Mouse (Mus musculus) ES-Bruce4 (cell line): ENCODE measurements at regions not wholly inside any gene's neighbourhood (a gene's known extent, or its start where the extent isn't known, plus 50 kb on each side); places are given as distances from the start of the nearest gene placed in this dataset.

ENCODE experiments used
- H3K27ac ChIP-seq: 2 replicates; pipeline ENCODE4 v1.5.1; 2012; ENCODE audit warnings: low read length, inconsistent platforms; ENCODE audit not compliant: insufficient read depth
- H3K27me3 ChIP-seq: 2 replicates; pipeline ENCODE4 v1.6.1; 2012; ENCODE audit warnings: mild to moderate bottlenecking, low read length, inconsistent platforms; ENCODE audit not compliant: control insufficient read depth, poor library complexity, insufficient read depth, severe bottlenecking
- H3K36me3 ChIP-seq: 2 replicates; pipeline ENCODE4 v1.6.1; 2012; ENCODE audit warnings: inconsistent platforms, mild to moderate bottlenecking, low read length, moderate library complexity; ENCODE audit not compliant: control insufficient read depth, poor library complexity, insufficient read depth, severe bottlenecking
- H3K4me1 ChIP-seq: one replicate; pipeline ENCODE4 v1.8.1; 2011; ENCODE audit warnings: low read length; ENCODE audit not compliant: control insufficient read depth, insufficient read depth
- H3K4me3 ChIP-seq: 2 replicates; pipeline ENCODE4 v1.5.1; 2011; ENCODE audit warnings: low read depth, mild to moderate bottlenecking, low read length
- H3K9ac ChIP-seq: 2 replicates; pipeline ENCODE4 v1.6.1; 2012; ENCODE audit warnings: low read depth, mild to moderate bottlenecking, inconsistent platforms; ENCODE audit not compliant: poor library complexity, severe bottlenecking
- H3K9me3 ChIP-seq: replicated peaks from 2 replicates; pipeline ENCODE4 v1.6.1; 2012; ENCODE audit warnings: mild to moderate bottlenecking, low read length, inconsistent platforms; ENCODE audit not compliant: control insufficient read depth, poor library complexity, insufficient read depth, severe bottlenecking
- CTCF ChIP-seq: IDR thresholded peaks from one replicate; pipeline ENCODE4 v1.8.1; 2011; ENCODE audit warnings: low read depth, low read length
- EP300 ChIP-seq: IDR thresholded peaks from 2 replicates; pipeline ENCODE4 v1.6.1; 2011; ENCODE audit warnings: low read depth, low read length; ENCODE audit not compliant: insufficient read depth
- POLR2A ChIP-seq: IDR thresholded peaks from one replicate; pipeline ENCODE4 v1.8.1; 2011; ENCODE audit warnings: low read length; ENCODE audit not compliant: insufficient read depth

DNA sequence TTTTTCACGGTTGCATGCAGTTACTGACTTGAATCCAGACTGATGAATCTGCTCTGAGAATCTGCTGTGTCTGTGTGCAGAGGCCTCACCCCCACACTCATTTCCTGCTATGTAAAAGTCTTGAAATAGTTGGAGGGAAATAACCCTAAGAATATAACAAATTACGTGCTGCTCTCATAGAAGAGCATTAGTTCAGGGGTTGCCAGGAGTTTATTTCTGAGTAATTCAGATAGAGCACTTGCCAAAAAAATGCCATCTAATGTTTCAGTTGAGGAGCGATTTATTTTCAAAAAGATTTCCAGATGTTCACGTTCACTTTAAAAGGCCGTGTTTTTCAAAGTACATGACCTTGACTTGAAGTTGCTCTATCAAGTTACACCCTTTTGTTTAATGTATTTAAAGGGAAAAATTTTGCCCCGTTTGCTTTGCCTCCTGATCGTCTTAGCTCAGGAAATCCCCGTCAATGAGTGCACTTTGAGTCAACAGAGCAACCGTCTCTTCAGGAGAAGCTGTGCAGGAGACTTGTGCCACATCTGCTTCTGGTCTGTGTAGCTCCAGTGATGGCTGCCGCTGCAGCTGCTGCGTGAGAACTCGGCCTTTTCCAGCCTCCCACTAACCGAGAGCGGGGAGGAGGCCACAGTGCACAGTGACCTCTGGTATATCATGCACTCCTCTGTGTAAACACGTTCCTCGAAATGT, 50.9 kb upstream of the Sec61g start:
- Histone ChIP-seq H3K4me3 (no peak overlapping the region), H3K27ac (no peak overlapping the region), H3K36me3 (no peaks in the 10 kb centered on the region), H3K4me1 (peaks cover 4% of the 10 kb centered on the region), H3K27me3 (no peaks in the 10 kb centered on the region), H3K9ac (no peak overlapping the region), H3K9me3 (no peaks in the 10 kb centered on the region)
- TF ChIP-seq EP300 (no peak), POLR2A (no peak), CTCF (no peak)

DNA sequence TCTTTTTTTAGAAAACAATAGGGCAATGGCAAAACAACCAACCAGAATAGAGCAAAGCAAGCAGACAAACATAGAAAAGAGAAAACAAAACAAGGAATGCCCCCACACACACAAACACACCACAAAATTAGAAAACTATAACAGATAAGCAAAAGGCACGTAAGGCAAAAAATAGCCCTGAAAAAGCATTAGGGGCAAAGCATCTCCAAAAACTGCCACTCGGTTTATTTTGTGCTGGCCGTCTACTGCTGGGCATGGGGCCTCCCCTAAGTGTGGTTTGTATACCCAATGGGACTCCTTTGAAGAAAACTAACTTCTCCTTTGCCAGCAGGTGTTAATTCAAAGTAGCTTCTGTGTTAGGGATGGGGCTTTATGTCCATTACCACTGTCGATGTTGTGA, 53.4 kb upstream of the Sec61g start:
- Histone ChIP-seq H3K9me3 (no peaks in the 10 kb centered on the region), H3K27ac (no peak overlapping the region), H3K4me1 (peaks cover 4% of the 10 kb centered on the region), H3K36me3 (no peaks in the 10 kb centered on the region), H3K9ac (no peak overlapping the region), H3K27me3 (no peaks in the 10 kb centered on the region), H3K4me3 (no peak overlapping the region)
- TF ChIP-seq CTCF (no peak), POLR2A (no peak), EP300 (no peak)

DNA sequence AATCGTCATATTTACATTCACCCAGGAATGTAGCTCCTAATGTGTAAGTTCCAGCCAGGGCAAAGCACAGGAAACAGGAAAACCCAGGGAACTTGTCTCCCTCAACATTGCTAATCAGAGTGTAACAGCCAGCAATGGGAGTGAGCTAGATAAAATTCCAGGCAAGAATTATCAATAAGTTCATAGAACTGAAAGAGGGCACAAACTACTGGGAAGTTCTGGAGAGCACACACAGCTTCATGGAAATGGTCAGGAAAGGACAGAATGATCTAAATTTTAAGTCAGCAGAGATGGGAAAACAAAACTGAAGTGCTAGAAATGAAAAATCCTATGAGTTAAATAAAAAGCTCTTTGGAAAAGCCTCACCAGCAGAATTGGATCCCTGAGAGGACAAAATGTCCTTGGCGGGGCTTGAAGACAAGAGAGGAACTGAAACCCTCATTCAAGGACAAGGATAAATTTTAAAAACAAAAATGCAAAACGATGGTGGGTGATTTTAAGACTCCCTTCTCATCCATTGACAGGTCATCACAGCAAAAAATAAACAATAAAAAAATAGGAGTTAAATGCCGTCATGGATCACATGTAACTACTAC, 80.9 kb upstream of the Sec61g start:
- TF ChIP-seq POLR2A (no peak), CTCF (no peak), EP300 (no peak)
- no peak overlapping the region for H3K4me3 ChIP-seq
- H3K9ac ChIP-seq: no peak overlapping the region
- H3K27me3 ChIP-seq: no peaks in the 10 kb centered on the region
- H3K4me1 ChIP-seq: peaks cover 3% of the 10 kb centered on the region
- no peak overlapping the region for H3K27ac ChIP-seq
- no peaks in the 10 kb centered on the region for H3K9me3 ChIP-seq
- H3K36me3 ChIP-seq: no peaks in the 10 kb centered on the region

DNA sequence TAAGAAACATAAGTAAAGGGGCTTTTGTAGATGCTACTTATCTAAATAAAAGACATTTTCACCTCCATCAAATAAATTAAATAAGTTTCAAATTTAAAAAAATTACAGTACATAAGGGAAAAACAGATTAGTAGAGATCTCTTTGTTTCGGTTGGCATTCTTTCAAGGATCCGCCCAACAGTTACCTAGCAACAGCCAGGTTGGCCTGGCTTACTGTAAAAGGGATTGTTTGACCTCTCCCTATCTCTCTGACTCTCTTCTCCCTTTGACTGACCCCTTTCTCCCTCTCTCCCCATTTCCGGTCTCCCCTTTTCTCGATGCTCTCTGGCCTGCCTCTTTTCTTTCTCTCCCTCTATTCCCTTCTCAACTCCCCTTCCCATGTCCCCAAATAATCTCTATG, 82.3 kb upstream of the Sec61g start:
- H3K9me3 ChIP-seq: no peaks in the 10 kb centered on the region
- no peaks in the 10 kb centered on the region for H3K27me3 ChIP-seq
- H3K4me3 ChIP-seq: no peak overlapping the region
- peak overlapping the region; percentile 46 for H3K27ac ChIP-seq
- peaks cover 3% of the 10 kb centered on the region for H3K4me1 ChIP-seq
- no peaks in the 10 kb centered on the region for H3K36me3 ChIP-seq
- no peak for TF ChIP-seq CTCF
- TF ChIP-seq POLR2A: no peak
- TF ChIP-seq EP300: no peak
- no peak overlapping the region for H3K9ac ChIP-seq

DNA sequence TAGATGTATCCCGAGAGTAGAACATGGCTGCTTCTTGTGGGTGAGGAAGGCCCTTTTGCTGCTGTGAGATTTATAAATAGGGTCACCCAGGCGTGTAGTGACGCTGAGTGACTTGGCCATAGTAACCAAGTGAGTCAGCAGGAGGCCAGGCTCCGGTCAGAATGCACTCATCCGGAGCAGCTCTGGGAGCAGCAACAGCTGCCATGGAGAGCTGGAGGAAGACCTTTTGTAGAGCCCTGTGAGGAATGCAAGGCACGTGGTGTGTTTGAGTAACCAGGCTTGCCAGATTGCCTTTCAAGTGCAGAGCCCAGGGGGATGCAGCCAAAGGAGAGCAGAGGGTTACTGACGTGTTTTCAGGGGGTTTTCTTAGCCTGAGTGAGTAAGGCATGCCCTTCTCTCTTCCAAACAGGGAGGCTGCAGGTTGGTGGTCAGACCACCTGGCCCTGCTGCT, 83.2 kb upstream of the Sec61g start:
- H3K9ac ChIP-seq: no peak overlapping the region
- no peaks in the 10 kb centered on the region for H3K36me3 ChIP-seq
- peak overlapping the region; percentile 87 for H3K27ac ChIP-seq
- H3K27me3 ChIP-seq: no peaks in the 10 kb centered on the region
- H3K4me3 ChIP-seq: no peak overlapping the region
- no peaks in the 10 kb centered on the region for H3K9me3 ChIP-seq
- peaks cover 3% of the 10 kb centered on the region for H3K4me1 ChIP-seq
- peak; percentile 88 for TF ChIP-seq EP300
- TF ChIP-seq POLR2A: no peak

DNA sequence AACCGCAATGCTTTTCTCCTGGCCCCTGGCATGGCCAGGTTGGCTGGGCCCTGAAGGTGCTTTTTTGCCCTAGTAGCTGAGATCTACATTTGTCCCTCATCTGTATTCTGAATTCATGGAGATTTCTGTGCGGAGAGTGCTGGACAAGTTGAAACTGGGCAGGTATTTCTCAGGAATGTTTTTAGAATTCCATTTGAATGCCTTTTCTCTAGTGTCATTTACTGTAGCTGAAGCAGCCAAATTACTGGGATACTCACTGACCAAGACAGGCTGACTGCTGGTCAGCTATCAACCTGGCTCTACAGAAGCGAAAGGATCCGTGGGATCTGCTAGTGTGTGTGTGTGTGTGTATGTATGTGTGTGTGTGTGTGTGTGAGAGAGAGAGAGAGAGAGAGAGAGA, 83.7 kb upstream of the Sec61g start:
- H3K36me3 ChIP-seq: no peaks in the 10 kb centered on the region
- H3K4me1 ChIP-seq: peaks cover 3% of the 10 kb centered on the region
- no peak overlapping the region for H3K4me3 ChIP-seq
- H3K27me3 ChIP-seq: no peaks in the 10 kb centered on the region
- H3K27ac ChIP-seq: peak overlapping the region; percentile 84
- no peak overlapping the region for H3K9ac ChIP-seq
- H3K9me3 ChIP-seq: no peaks in the 10 kb centered on the region
- TF ChIP-seq EP300 (no peak), POLR2A (no peak), CTCF (no peak)
